Mouse (Mus musculus) bone marrow macrophage, adult 2 months (primary cell): ENCODE data around the gene Pcgf2.
"Not testable (repeated sequence)": the region's sequence is repeated elsewhere in the genome, so short reads cannot be mapped to it uniquely, and the experiment has no call there.

Experiments used
- CTCF ChIP-seq: IDR thresholded peaks from 2 replicates; pipeline ENCODE4 v1.5.1; 2012; ENCODE audit warnings: low read depth, mild to moderate bottlenecking, low read length, moderate library complexity
- POLR2A ChIP-seq: IDR thresholded peaks from 2 replicates; pipeline ENCODE4 v1.6.1; 2012; ENCODE audit warnings: mild to moderate bottlenecking, low read depth, low read length, borderline replicate concordance

GRCm38 (mm10) chr11:97657967-97658366, 42.3 kb downstream of the Pcgf2 start:
- TF ChIP-seq POLR2A, CTCF: not testable (repeated sequence)
